Mouse (Mus musculus): ENCODE measurements around the gene Hist1h2aa.
A peak's percentile ranks its signal among the peaks of the same experiment; 100 is the strongest.

Gene Hist1h2aa

DNA sequence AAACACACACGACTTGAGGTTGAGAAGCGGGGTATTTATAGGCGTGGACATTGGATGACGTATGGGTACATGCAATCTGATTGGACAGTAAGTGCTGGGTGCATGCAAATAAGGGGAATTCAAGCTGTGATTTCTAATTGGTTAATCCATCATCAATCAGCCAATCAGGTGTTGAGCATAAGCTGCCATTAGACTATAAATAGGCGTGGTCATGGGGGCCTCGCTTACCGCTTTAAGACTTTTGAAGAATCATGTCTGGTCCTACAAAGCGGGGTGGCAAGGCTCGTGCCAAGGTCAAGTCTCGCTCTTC lies at the start of gene Hist1h2aa:
Hist1h2aa (plus strand) TSS at position 252 of the 310 bp plus-strand sequence.
- no peak for DNase-seq

DNA sequence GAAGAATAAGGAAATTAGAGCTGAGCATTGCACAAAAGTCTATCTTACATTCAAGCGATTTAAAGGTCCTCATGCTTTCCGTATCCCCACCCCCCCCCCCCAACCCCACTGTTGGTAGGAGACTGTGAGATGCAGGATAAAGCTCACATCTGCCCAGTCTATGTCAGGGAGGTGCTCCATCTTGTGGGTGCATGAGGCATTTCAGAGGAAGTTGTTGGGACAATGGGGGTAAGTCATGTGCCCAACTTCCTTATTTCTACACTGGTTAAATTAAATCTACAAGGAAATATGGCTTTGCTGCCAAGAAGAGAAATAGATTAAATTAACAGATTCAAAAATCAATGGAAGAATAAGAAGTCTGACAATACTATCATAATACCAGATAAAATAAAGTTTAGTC lies 48.7 kb upstream of the Hist1h2aa start:
- DNase-seq = no peak

DNA sequence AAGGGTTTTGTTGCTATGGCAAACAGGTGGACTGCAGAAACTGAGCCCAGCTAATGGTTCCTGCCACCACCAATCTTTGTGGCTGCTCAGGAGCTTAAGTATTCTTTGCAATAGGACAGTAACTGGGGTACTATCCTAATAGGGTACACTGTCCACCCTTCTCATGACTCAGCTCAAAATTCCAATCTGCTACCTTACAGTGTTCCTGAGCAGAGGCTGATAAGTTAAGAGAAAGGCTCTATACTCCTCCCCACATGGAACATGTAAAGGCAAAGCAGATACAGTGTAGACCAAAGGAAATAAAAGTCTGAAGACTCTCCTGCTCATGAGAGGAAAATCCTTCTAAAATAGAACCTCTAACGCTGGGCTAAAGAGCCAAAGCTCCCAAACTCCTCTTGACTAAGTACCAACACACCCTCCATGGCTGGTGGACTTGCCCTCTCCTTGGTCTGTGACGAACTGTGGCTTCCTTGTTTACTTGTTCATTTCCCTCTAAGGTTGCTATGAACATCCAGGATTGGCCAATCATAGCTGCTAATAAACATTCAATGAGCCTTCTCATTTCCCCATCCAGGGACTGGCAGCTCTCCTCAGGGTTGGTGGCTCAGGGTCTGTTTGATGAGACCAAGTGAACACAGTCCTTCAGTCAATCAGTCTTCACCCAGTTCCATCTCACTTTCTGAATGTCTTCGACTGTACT lies 47.1 kb upstream of the Hist1h2aa start:
- no peak for DNase-seq

DNA sequence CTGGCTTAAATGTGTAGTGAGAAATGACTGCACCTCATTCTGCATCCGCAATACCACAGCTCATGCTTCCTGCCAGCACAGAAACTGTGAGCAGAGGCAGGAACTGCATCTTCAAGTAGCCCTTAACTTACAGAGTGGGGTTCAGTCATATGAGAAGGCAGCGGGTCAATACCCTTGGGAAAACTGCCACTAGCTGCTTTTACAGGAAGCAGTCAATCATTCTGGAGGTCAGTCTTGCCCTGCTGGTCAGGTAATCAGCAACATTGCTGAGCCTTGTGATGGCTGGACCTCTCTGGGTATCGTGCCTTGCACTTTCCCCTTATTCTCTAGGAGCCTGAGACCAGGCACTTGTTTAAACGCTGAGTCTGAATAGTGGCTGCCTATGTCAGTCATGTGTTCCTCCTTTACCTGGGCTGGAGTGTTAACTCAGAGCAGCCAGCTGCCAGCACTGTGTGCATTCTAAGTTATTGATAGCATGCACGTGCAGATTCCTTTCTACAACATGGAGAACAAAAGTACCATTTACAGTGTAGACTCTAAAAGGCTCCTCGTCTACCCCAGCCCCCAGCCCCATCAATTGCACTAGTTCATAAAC lies 45.2 kb upstream of the Hist1h2aa start:
- DNase-seq = no peak

DNA sequence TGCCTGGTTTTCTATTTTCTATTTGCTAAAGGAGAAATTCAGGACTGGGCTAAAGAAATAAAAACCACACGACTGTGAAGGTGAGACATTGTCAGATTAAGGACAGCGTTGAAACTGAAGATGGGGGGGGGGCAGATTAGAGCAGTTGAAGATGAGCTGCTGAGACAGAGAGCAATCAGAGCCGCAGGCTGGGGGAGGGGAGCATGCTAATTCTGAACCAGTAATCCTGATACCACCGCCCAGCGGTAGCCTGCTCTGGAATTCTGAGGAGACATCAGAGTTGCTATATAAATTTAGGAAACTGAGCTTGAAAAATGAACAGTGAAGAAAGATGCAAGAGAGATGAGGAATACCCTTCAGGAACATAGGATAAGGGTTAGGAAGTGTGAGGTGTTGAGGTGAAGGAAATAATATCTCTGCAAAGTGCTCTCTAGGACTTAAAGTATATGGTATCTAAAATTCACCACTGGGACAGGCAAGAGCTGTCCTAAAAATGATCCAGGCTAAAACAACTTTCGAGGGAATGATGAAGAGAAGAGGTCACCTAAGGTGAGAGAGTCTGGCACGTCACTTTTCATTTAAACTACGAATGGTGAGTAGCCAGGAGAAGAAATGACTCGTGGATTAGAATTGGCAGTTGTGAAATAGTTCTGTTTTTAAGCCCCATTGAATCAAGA lies 41.5 kb upstream of the Hist1h2aa start:
- no peak for DNase-seq

DNA sequence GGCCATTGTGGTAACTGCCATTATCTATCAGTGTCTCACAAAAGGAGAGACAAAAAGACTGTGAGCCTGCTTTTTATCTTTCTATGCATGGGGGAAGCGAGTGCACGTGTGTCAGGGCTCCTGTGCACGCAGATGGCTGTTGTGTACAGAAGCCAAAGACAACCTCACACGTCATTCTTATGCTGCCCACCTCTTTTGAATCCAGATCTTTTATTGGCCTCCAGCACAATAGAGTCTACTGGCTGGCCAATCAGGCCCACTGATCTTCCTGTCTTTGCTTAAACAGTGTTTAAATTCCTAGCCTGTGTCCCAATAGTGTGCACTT lies 41.0 kb upstream of the Hist1h2aa start:
- DNase-seq = no peak

DNA sequence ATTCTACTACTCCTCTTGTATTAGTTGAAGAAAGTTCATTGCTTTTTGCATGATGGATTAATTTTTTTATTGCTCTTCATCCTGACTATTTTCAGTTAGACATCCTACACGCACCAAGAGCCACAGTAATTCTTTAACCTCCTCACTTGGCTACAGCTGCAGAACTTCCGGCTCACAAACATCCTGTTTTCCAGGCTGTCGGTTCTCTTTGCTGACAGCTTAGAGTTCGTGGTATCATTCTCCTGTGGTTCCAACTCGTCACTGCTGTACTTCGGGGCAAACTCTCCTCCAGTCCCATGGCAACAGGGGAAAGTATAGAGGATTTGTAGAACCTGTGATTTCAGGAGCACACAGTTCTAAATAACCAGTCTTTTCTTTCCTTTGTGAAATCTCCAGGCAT lies 36.0 kb upstream of the Hist1h2aa start:
- no peak for DNase-seq

DNA sequence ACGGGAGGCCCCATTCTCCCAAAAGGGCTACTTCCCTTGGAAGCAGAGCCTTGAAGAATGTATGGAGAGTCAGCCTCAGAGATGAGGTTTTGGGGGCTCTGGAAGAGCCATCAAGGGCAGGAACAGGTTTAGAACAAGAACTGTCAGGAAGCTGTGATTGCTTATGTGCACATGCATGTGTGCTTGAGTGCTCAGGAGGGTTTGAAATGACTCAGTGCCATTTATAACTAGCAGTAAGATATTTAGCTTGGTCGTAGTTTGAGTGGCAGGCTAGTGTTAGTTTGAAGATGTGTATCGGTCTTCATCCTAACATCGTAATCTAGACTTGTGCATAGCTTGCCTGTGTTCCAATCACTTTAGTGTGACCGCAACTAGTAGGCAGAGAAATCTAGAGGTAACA lies 27.4 kb upstream of the Hist1h2aa start:
- no peak for DNase-seq

DNA sequence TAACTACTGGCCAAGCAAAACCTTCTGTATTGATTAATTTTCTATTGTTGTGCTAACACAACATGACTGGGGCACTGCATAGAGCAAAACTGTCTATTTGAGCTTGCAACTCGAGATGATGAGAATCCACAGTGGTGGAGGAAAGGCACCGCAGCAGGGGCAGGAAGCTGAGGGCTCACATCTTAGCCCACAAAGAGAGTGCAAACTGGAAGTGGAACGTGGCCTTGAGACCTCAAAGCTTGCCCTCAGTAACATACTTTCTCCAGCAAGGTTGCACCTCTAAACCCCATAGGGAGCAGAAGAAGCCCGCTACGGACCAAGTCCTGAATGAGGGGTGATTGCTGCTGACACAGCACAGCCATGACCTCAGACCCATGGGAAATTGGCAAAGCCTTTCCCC lies 24.1 kb upstream of the Hist1h2aa start:
- DNase-seq = no peak

DNA sequence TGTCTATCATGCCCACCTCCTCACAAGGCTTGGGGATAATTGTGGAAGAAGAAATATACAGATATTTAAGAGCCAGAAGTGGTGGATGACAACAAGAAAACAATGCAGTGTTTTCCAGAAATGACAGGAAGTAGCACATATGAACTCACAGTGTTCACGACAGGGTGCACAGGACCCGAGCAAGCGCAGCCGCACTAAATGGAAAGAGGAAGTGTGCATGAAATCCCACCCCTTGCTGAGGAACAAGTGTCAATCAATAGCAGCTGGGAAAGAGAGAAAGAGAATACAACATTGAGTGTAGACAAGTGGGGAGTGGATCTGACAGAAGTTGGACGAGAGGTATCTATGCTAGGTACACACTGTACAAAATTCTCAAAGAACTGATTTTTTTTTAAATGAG lies 22.9 kb upstream of the Hist1h2aa start:
- DNase-seq = no peak

DNA sequence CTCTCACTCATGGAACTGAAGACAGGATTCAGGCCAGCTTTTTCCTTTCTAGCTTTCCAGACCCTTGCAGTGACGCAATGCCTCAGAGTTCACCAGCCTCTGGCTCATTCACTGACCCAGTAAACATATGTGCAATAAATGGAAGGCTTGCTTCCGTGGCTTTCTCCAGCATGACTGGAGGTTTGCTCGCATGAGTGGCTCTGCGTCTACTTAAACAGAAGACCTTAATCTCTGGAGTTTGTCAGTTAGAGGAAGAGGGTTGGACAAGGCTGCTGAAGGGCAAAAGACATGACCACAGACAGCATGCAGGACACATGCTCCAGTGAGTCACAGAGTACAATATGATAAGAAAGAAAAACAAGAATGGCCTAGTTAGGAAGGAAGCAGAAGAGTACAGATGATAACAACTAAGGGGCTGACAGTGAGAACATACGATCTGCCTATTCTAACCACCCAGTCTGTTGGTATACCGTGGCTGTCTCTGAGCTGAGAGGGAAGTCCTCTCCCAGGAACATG lies 20.4 kb upstream of the Hist1h2aa start:
- no peak for DNase-seq

DNA sequence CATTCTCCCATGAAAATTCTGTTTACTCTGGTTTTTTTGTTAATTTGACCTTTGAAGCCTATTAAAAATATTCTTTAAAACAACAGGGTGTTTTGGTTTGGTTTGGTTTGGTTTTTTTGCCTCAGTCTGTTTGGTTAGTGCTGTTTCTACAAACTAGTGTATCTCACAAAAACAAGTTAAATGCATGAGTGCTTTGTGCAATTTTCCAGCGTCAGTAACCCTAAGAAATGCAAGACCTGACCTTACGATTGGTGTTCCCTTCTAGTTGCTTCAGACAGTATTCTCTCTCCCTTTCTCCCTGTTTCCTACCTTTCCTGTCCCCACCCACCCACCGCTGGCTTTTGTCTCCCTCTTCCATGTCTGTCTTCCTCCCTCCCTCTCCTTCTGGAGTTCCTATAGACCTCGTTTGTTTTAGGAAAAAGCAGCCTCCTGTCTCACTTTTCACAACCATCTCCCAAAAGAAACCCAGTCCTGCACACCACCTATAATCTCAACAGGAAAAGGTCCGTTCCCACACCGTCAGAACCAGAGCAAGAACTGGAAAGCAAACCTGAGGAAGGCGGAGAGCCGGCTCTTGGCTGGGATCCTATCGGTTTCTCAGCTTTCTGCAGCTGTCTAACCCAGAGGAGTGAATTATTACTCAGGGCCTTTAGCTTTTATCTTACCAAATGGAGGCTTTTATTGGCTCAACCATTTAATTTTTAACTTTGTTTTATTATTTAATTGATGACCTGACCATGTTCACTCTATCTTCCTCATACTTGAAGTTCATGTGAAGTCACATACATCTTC lies 19.7 kb upstream of the Hist1h2aa start, which contains the start of gene Slc17a4:
Slc17a4 (minus strand) TSS at position 634 of the 792 bp plus-strand sequence.
- no peak for DNase-seq

DNA sequence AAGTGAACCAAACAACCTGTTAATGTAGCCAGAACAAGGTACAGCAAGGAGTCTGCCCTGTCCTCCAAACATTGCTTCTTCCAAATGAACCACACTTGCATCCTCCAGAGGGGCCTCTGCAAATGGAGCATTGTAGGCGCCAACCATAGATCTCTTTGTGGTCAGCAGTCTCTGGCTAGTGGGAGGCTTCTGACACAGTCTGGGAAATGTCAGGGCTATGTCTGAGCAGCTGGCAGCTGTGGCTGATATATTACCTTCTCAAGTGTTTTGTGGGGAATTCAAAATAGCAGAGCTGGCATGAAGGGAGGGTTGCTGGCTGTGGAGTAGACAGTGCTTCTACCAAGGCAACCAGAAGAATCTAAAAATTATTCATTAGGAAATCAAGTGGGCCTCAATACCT lies 18.1 kb upstream of the Hist1h2aa start:
- DNase-seq = no peak

DNA sequence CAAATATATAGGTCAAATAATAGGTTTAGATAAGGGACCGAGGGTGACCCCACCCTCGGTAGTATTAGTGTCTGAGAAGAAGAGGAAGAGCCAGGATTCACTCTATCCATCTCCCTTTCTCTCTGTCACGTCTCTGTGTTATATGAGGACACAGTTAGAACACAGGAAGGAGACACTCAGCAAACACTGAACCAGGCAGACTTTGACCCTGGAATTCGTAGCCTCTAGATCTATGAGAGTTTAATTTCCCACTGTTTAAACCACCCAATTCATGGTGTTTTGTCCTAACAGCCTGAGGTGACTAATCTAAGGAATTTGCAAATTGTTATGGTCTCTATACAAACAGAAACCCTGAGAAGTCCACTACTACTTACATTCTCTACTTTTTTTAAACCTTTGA lies 16.6 kb upstream of the Hist1h2aa start:
- DNase-seq = no peak

DNA sequence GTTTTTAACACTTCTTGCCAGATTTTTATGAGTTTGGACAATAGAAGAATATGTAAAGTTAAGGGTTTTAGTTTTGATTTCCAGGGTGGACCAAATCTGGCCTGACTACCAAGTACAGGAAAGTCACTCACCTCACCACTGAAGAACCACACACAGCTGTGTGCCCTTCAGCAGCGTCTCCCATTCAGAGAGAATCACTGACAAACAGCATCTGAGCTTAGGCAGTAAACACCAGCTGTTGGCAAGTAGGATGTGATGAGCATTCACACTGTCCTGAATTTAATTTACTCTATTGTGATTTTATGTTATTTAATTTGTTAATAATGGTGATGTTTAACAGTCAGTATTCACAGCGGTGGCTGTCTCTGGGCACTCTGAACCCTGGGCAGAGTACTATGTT lies 8.5 kb upstream of the Hist1h2aa start:
- DNase-seq = no peak

DNA sequence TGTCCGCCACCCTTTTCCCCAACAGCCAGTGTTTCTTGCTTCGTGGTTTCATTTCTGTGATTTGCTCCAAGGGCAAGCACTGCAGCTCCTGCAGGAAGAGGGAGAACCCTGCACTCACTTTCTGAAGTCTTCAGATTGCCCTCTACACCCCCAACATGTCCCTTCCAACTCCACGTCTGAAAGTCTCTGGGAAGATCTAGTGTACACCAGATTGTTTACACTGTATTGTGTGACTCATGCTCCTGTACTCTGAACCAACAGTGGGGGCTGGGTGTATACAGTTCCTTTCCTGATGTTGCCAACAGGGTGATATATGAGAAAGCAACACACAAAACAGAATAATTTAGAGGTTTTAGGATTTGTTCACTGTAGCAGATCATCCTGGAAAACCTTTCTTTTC lies 5.6 kb upstream of the Hist1h2aa start:
- DNase-seq = no peak

DNA sequence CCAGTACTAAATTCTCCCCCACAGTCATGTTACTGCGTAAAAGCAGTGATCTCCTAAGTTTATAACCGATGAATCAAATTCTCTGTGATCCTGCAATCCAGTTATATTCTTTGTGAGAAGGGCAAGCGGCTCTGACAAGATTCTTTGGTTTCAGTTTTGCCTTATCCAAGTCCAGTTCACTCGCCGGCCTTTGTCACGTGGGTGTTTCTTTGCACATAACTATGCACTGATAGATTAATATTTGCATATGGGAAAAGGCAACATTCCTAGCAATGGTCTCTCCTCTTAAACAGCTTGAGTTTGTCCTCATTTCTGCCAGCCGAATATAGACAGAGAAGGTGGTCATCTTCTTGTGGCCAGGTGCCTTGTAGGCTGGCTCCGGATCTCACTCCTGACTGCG lies 3.8 kb upstream of the Hist1h2aa start:
- no peak for DNase-seq

DNA sequence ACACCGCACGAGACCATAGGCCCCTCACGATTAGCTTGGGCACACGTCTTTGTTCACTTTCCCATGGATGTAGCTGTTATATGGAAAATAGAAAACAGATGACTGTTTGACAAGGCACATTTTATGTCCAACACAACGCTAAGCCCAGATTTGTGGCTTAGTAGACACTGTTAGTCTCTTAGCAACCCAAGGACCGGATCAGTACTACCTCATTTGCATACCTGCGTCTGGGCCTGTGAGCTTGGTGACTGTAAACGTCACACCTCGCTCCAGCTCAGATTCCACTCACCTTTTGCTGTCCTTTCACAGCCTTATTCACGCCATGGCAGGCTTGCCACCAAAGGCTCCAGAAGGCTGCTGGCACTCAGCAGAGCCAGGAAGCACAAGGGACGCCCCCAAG lies 3.4 kb upstream of the Hist1h2aa start:
- DNase-seq = no peak

DNA sequence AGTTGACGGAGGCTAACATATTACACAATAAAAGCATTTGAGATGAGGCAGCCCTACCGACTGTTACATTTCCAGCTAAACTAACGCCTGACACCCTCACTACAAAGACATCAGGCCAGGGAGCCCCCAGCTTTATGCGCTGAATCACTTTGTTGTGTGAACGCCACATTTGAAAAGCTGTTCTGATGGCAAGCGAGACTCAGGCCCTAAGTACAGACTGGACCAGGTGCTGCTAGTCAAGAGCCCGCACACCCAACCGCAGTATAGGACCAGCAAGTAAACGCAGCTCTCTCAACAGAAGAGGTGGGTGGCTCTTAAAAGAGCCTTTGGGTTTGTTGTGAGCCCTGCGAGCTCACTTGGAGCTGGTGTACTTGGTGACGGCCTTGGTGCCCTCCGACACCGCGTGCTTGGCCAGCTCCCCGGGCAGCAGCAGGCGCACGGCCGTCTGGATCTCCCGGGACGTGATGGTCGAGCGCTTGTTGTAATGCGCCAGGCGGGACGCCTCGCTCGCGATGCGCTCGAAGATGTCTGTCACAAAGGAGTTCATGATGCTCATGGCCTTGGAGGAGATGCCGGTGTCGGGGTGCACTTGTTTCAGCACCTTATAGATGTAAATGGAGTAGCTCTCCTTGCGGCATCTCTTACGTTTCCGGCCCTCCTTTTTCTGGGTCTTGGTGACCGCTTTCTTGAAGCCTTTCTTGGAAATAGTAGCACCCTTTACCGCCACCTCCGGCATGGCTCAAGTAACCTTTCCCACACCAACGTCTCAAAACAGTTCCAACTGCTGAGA lies 646 bp upstream of the Hist1h2aa start, which contains the start of gene Hist1h2ba:
Hist1h2ba (minus strand) TSS at position 736 of the 790 bp plus-strand sequence.
- DNase-seq = no peak

DNA sequence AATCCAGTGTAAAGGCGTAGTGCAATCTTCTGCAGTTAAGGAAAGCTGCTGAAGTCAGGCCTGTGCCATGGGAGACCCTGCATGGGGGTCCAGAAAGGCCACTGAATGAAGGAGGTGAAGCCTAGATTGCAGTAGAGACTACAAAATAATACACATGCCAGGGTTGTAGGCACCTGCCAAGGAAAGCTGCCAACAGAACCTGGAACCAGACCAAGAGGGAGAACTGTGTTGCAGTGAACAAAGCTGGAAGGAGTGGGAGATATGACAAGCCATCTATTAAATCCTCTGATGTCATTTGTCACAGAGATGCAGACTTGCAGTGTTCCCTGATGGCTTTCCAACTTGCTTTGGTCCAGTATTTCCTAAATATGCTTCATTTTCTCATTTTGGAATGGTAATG lies 4.4 kb downstream of the Hist1h2aa start:
- DNase-seq = peak; percentile 17

DNA sequence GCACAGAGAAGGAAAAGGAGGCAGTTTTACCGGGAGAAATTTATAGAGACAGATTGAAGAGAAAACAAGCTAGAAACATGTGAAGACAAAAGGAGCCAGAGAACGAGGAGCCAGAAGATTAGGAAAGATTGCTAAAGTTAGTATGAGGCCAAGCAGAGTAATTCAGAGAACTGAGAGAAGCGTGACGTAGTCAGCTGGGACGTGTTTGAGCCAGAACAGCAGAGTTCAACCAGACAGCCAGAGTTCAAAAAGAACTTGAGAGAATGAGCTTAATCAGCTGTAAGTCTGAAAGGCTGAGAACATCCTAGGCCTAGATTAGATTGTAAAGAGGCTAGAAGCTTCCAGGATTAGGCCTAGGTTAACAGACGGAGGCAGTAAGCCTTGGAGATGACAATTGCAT lies 6.0 kb downstream of the Hist1h2aa start:
- DNase-seq = no peak

DNA sequence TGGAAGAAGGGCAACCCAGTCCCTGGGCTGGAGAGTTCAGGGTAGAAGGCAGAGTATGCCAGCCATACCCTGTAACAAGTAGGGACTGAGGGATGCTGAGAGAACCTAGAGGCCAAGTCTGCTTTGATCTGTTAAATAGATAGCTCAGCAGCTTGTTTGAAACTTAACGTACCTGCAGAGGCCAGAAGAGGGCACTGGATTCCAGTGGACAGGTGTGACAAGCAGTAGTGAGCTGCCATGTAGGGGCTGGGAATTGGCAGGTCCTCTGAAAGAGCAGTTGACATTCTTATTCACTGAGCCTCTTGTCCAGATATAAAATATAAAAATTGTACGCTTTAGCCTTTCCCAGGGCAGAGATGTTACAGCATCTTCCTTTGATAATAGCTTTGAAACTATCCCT lies 8.6 kb downstream of the Hist1h2aa start:
- no peak for DNase-seq

DNA sequence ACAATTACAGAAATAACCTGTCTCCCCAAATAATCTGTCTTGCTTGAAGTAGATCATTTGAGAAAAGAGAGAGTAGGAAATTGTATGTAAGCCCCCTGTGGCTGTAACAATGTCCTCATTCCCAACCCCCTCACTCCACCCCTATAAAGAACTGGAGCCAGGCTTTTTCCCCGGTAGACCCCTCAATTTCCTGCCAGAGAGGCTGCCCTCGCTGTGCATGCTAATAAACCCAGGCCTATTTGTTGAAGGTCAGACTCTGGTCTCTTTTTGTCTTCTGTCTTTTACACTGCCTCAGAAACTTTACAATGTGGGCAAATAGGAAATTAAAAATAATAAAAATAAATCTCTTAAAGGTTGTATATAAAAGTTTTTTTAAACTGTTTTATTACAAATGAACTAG lies 12.0 kb downstream of the Hist1h2aa start:
- no peak for DNase-seq
